Mouse (Mus musculus) forebrain, embryonic 10.5 days (tissue): ENCODE measurements around the gene Rgl2. TPM values are rescaled to one million over a fixed set of nuclear protein-coding genes. Genes with fewer than 3 reads are reported as not detected.
"Not testable (repeated sequence)": the region's sequence is repeated elsewhere in the genome, so short reads cannot be mapped to it uniquely, and the experiment has no call there.

Experiments
- DNase-seq: peaks from one replicate; pipeline ENCODE4 v3.0.0-alpha.2; 2017; ENCODE audit warnings: low spot score; ENCODE audit errors: extremely low spot score
- H3K27ac ChIP-seq: fragments of 300-500 bp; sonication (generic); 2 replicates; pipeline ENCODE4 v1.5.1; 2016; ENCODE audit warnings: mild to moderate bottlenecking
- H3K27me3 ChIP-seq: fragments of 300-500 bp; sonication (generic); 2 replicates; pipeline ENCODE4 v1.6.1; 2016; ENCODE audit warnings: mild to moderate bottlenecking; ENCODE audit not compliant: poor library complexity, severe bottlenecking
- H3K36me3 ChIP-seq: fragments of 300-500 bp; sonication (generic); replicated peaks from 2 replicates; pipeline ENCODE4 v1.6.1; 2016; ENCODE audit warnings: mild to moderate bottlenecking, moderate library complexity
- H3K4me1 ChIP-seq: fragments of 300-500 bp; sonication (generic); 2 replicates; pipeline ENCODE4 v1.6.1; 2016
- H3K4me3 ChIP-seq: fragments of 300-500 bp; sonication (generic); 2 replicates; pipeline ENCODE4 v1.5.1; 2016; ENCODE audit warnings: mild to moderate bottlenecking, moderate library complexity
- H3K9me3 ChIP-seq: fragments of 300-500 bp; sonication (generic); 2 replicates; pipeline ENCODE4 v1.6.1; 2016; ENCODE audit warnings: mild to moderate bottlenecking, moderate library complexity
- WGBS: fragments of 180-500 bp; shearing (Covaris S2); methylation state at CpG from one replicate; pipeline ENCODE4 v1.1.7; 2016; 5-methylcytosine and 5-hydroxymethylcytosine counted together
- microRNA-seq: library from miRNA; unstranded; fragments of <30 nt; microRNA quantifications from one replicate; pipeline ENCODE4, GENCODE M21; 2017
- polyA plus RNA-seq: library from polyadenylated mRNA; unstranded; fragments of >200 nt; fragmentation: Nextera tagmentation; extraction: Ambion mirVana; gene quantifications from 2 replicates; pipeline ENCODE4 v1.2.1, GENCODE M21; 2016

Rgl2 gene
- polyA plus RNA-seq, 1 experiment from 2014 or later, result 46.7 TPM

GRCm38 (mm10) chr17:33979512-33980050 lies 50.2 kb downstream of the Rgl2 start:
- peaks cover 35% of the 10 kb centered on the region for H3K4me1 ChIP-seq
- H3K27me3 ChIP-seq, result peaks cover 52% of the 10 kb centered on the region
- H3K9me3 ChIP-seq, result no peaks in the 10 kb centered on the region
- H3K4me3 ChIP-seq, result no peak overlapping the region
- no peaks in the 10 kb centered on the region for H3K36me3 ChIP-seq
- no peak overlapping the region for H3K27ac ChIP-seq
- WGBS, result 83% methylated on average over 6 of the region's 6 CpGs
- no peak for DNase-seq

GRCm38 (mm10) chr17:33980181-33981035 lies 51.1 kb downstream of the Rgl2 start:
- no peaks in the 10 kb centered on the region for H3K9me3 ChIP-seq
- H3K4me1 ChIP-seq, result peaks cover 35% of the 10 kb centered on the region
- H3K27ac ChIP-seq, result peak overlapping the region; percentile 89
- H3K36me3 ChIP-seq, result no peaks in the 10 kb centered on the region
- WGBS, result 82% methylated on average over 19 of the region's 19 CpGs
- H3K4me3 ChIP-seq, result peak overlapping the region; percentile 65; the same call in 1 of the 2 replicates
- no peak for DNase-seq
- peaks cover 52% of the 10 kb centered on the region for H3K27me3 ChIP-seq

- H3K4me3 ChIP-seq, result peak overlapping the region; percentile 65
- H3K27ac ChIP-seq, result peak overlapping the region; percentile 89
- 2% methylated on average over 27 of the region's 27 CpGs for WGBS
These were observed 52.0 kb downstream of the Rgl2 start for GRCm38 (mm10) chr17:33981192-33981909.

GRCm38 (mm10) chr17:33982136-33982535 lies 52.8 kb downstream of the Rgl2 start:
- WGBS, result 11% methylated on average over 8 of the region's 8 CpGs
- not testable (repeated sequence) for H3K9me3 ChIP-seq, H3K27ac ChIP-seq, H3K36me3 ChIP-seq
- peak; percentile 60 for DNase-seq
- Histone ChIP-seq H3K4me1 (peaks cover 35% of the 10 kb centered on the region), H3K4me3 (peak overlapping the region; percentile 65), H3K27me3 (peaks cover 38% of the 10 kb centered on the region)

More at GRCm38 (mm10) chr17:33981192-33981909, 52.0 kb downstream of the Rgl2 start:
- peak; percentile 91 for DNase-seq
- Histone ChIP-seq H3K27me3 (peaks cover 46% of the 10 kb centered on the region), H3K4me1 (peaks cover 35% of the 10 kb centered on the region)
- H3K9me3 ChIP-seq, H3K36me3 ChIP-seq: not testable (repeated sequence)

Small RNAs within 50 kb of the gene (microRNA-seq; reads per million reads assigned to microRNA genes)
- not detected for gene Gm27740

Other genes with a start within 250 kb of the Rgl2 start
- 515 and 568 TPM in 2 replicates for gene Hnrnpm, start 242.7 kb upstream of the Rgl2 start, polyA plus RNA-seq
- 29.5 and 33.1 TPM in 2 replicates for gene March2, start 210.9 kb upstream of the Rgl2 start, polyA plus RNA-seq
- 338 and 346 TPM in 2 replicates for gene Rab11b, start 169.0 kb upstream of the Rgl2 start, polyA plus RNA-seq
- 21.4 and 22.4 TPM in 2 replicates for gene Angptl4, start 147.7 kb upstream of the Rgl2 start, polyA plus RNA-seq
- gene Kank3, start 119.0 kb upstream of the Rgl2 start, polyA plus RNA-seq, result 22.7 and 27.9 TPM in 2 replicates
- 848 and 864 TPM in 2 replicates for gene Rps28, start 105.0 kb upstream of the Rgl2 start, polyA plus RNA-seq
- 439 and 441 TPM in 2 replicates for gene Ndufa7, start 105.0 kb upstream of the Rgl2 start, polyA plus RNA-seq
- 86.6 and 89.0 TPM in 2 replicates for gene Cd320, start 86.5 kb upstream of the Rgl2 start, polyA plus RNA-seq
- not detected in 2 replicates for gene Gm7029, start 55.7 kb upstream of the Rgl2 start, polyA plus RNA-seq
- gene Kifc1, start 38.9 kb upstream of the Rgl2 start, polyA plus RNA-seq, result 6.6 and 8.1 TPM in 2 replicates
- 0.19 and 0.39 TPM in 2 replicates for gene Platr17, start 24.4 kb upstream of the Rgl2 start, polyA plus RNA-seq
- gene Daxx, start 20.1 kb upstream of the Rgl2 start, polyA plus RNA-seq, result 85.9 and 90.8 TPM in 2 replicates
- 14.1 TPM in 2 replicates for gene Tapbp, start 13.6 kb upstream of the Rgl2 start, polyA plus RNA-seq
- gene Zbtb22, start 13.6 kb upstream of the Rgl2 start, polyA plus RNA-seq, result 21.2 and 23.2 TPM in 2 replicates
- gene Pfdn6, start 10.8 kb downstream of the Rgl2 start, polyA plus RNA-seq, result 239 and 242 TPM in 2 replicates
- 56.1 and 59.6 TPM in 2 replicates for gene Wdr46, start 11.1 kb downstream of the Rgl2 start, polyA plus RNA-seq
- 3.3 and 3.7 TPM in 2 replicates for gene B3galt4, start 21.9 kb downstream of the Rgl2 start, polyA plus RNA-seq
- 49.4 and 51.3 TPM in 2 replicates for gene Vps52, start 26.3 kb downstream of the Rgl2 start, polyA plus RNA-seq
- 1,596 and 1,663 TPM in 2 replicates for gene Rps18, start 26.5 kb downstream of the Rgl2 start, polyA plus RNA-seq
- 51.2 and 51.8 TPM in 2 replicates for gene H2-K1, start 70.8 kb downstream of the Rgl2 start, polyA plus RNA-seq
- gene Ring1, start 95.1 kb downstream of the Rgl2 start, polyA plus RNA-seq, result 11.4 and 12.4 TPM in 2 replicates
- gene H2-Ke6, start 98.5 kb downstream of the Rgl2 start, polyA plus RNA-seq, result 95.4 and 96.4 TPM in 2 replicates
- 203 and 206 TPM in 2 replicates for gene Slc39a7, start 102.1 kb downstream of the Rgl2 start, polyA plus RNA-seq
- 44.5 and 48.3 TPM in 2 replicates for gene Rxrb, start 102.3 kb downstream of the Rgl2 start, polyA plus RNA-seq
- 0.74 and 0.75 TPM in 2 replicates for gene Col11a2, start 109.9 kb downstream of the Rgl2 start, polyA plus RNA-seq
- gene H2-Oa, start 162.8 kb downstream of the Rgl2 start, polyA plus RNA-seq, result 0.12 and 0.43 TPM in 2 replicates
- gene H2-DMa, start 190.0 kb downstream of the Rgl2 start, polyA plus RNA-seq, result 4.5 and 6.9 TPM in 2 replicates
- gene Brd2, start 193.1 kb downstream of the Rgl2 start, polyA plus RNA-seq, result 121 and 134 TPM in 2 replicates
- gene H2-DMb2, start 213.8 kb downstream of the Rgl2 start, polyA plus RNA-seq, result 0.16 and 0.26 TPM in 2 replicates
- 0.24 and 0.81 TPM in 2 replicates for gene H2-DMb1, start 223.5 kb downstream of the Rgl2 start, polyA plus RNA-seq